Mouse (Mus musculus) lung, embryonic 16.5 days (tissue): ENCODE measurements around the gene Polr2a. TPM values are rescaled to one million over a fixed set of nuclear protein-coding genes. Genes with fewer than 3 reads are reported as not detected.

Source experiments
- ATAC-seq: fragments of 200-750 bp; cut with Nextera tagmentation; 2 replicates; pipeline ENCODE4 v1.8.0; 2017; ENCODE audit warnings: low read depth, mild to moderate bottlenecking, moderate library complexity
- H3K27ac ChIP-seq: fragments of 300-500 bp; sonication (generic); 2 replicates; pipeline ENCODE4 v1.5.1; 2014; ENCODE audit warnings: mild to moderate bottlenecking, control low read depth, low read length
- H3K27me3 ChIP-seq: fragments of 300-500 bp; sonication (generic); 2 replicates; pipeline ENCODE4 v1.6.1; 2014; ENCODE audit warnings: low read depth, low read length, mixed read lengths; ENCODE audit not compliant: control insufficient read depth, insufficient read depth
- H3K36me3 ChIP-seq: fragments of 300-500 bp; sonication (generic); 2 replicates; pipeline ENCODE4 v1.6.1; 2014; ENCODE audit warnings: low read length; ENCODE audit not compliant: control insufficient read depth, insufficient read depth
- H3K4me1 ChIP-seq: fragments of 300-500 bp; sonication (generic); replicated peaks from 2 replicates; pipeline ENCODE4 v1.6.1; 2014; ENCODE audit warnings: low read length, mixed read lengths; ENCODE audit not compliant: control insufficient read depth, insufficient read depth
- H3K4me2 ChIP-seq: fragments of 300-500 bp; sonication (generic); 2 replicates; pipeline ENCODE4 v1.6.1; 2014; ENCODE audit warnings: low read depth, low read length, control low read depth
- H3K4me3 ChIP-seq: fragments of 300-500 bp; sonication (generic); 2 replicates; pipeline ENCODE4 v1.5.1; 2014; ENCODE audit warnings: mild to moderate bottlenecking, low read length, control low read depth
- H3K9ac ChIP-seq: fragments of 300-500 bp; sonication (generic); 2 replicates; pipeline ENCODE4 v1.6.1; 2014; ENCODE audit warnings: low read length, control low read depth
- H3K9me3 ChIP-seq: fragments of 300-500 bp; sonication (generic); 2 replicates; pipeline ENCODE4 v1.6.1; 2016; ENCODE audit warnings: low read length; ENCODE audit not compliant: control insufficient read depth
- WGBS: fragments of 180-500 bp; shearing (Covaris S2); extraction: QIAGEN DNeasy Blood & Tissue Kit; methylation state at CpG from one replicate; pipeline ENCODE4 v1.1.7; 2014; 5-methylcytosine and 5-hydroxymethylcytosine counted together
- polyA plus RNA-seq: library from polyadenylated mRNA; unstranded; fragments of >200 nt; fragmentation: Nextera tagmentation; extraction: Ambion mirVana; gene quantifications from 2 replicates; pipeline ENCODE4 v1.2.1, GENCODE M21; 2015

The Polr2a gene
- polyA plus RNA-seq, 1 experiment from 2014 or later: 25.3 TPM

DNA sequence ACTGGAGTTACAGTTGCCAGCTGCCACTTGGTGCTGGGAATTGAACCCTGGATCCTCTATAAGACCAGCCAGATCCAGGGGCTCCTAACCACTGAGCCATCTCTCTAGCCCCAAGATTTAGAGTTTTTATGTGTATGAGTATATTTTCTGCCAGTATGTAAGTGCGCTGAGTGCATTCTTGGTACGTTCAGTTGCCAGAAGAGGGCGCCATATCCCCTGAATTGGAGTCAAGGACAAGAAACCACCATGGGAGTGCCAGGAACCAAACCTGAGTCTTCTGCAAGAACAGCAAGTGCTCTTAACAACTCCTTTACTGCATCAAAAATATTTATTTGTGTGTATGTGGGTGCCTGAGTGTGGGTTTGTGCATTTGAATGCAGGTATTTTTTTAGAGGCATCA lies 29.4 kb downstream of the Polr2a start:
- no peaks in the 10 kb centered on the region for H3K9me3 ChIP-seq
- H3K36me3 ChIP-seq: peaks cover under 1% of the 10 kb centered on the region; the same call in 1 of the 2 replicates
- H3K4me3 ChIP-seq: no peak overlapping the region
- ATAC-seq: no peak
- no peak overlapping the region for H3K27ac ChIP-seq
- no peaks in the 10 kb centered on the region for H3K27me3 ChIP-seq
- H3K4me1 ChIP-seq: no peaks in the 10 kb centered on the region
- H3K9ac ChIP-seq: no peak overlapping the region
- WGBS: 15% methylated on average over 3 of the region's 3 CpGs
- H3K4me2 ChIP-seq: no peak overlapping the region

DNA sequence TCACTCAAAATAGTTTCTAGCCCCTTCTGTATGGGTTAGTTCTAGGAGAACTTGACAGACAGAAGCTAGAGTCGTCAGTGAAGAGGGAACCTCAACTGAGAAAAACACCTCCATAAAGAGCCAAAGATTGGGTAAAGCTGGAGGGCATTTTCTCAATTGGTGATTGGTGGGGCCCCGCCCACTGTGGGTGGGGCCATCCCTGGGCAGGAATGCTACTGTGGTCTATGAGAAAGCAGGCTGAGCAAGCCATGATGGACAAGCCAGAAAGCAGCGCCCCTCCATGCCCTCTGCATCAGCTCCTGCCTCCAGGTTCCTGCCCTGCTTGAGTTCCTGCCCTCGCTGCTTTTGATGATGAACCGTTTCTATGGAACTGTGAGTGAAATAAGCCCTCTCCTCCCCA lies 32.5 kb downstream of the Polr2a start:
- Histone ChIP-seq H3K4me1 (no peaks in the 10 kb centered on the region), H3K9ac (no peak overlapping the region), H3K4me2 (no peak overlapping the region), H3K4me3 (no peak overlapping the region), H3K36me3 (no peaks in the 10 kb centered on the region), H3K27me3 (no peaks in the 10 kb centered on the region), H3K9me3 (no peaks in the 10 kb centered on the region), H3K27ac (no peak overlapping the region)
- no peak for ATAC-seq
- 21% methylated on average over 5 of the region's 5 CpGs for WGBS

DNA sequence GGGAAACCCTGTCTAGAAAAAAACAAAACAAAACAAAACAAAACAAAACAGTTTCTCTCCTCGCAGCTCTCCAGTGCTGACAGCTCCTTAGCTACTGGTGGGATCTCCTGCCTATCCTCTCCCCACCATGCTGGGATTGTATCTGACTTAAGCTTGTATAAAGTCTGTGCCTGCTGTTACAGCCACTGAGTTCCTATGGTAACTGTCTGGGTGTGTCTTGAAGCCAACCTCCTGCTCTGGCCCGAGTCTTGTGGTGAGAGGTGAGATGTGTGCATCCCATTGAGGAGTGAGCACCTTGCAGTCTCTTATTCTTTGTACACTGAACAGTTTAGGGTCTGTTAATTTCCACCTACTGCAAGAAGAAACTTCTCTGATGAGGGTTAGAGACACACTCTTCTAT lies 35.4 kb downstream of the Polr2a start:
- H3K36me3 ChIP-seq: no peaks in the 10 kb centered on the region
- no peak overlapping the region for H3K4me2 ChIP-seq
- ATAC-seq: no peak
- H3K9ac ChIP-seq: no peak overlapping the region
- H3K4me1 ChIP-seq: no peaks in the 10 kb centered on the region
- WGBS: 32% methylated on average over 2 of the region's 2 CpGs
- H3K4me3 ChIP-seq: no peak overlapping the region
- no peak overlapping the region for H3K27ac ChIP-seq
- H3K27me3 ChIP-seq: no peaks in the 10 kb centered on the region
- no peaks in the 10 kb centered on the region for H3K9me3 ChIP-seq

DNA sequence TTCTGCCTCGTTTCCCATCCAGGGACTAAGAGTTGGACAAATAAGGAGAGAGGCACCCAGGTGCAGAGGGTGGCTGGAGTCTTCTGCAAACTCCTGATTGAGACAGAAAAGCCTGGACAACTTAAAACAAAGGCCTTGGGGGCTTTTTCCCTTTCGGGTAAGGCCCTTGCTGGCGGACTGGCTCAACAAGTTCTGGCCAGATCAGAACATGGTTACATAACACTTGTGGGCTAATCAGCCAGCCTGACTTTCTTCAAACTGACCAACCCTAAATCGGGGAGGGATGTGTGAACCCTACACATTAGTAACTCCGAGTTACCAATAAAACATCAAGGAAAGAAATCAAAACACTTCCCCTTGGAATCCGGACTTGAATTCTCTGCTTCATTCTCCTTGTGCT lies 37.6 kb downstream of the Polr2a start:
- H3K36me3 ChIP-seq: no peaks in the 10 kb centered on the region
- no peak for ATAC-seq
- no peaks in the 10 kb centered on the region for H3K27me3 ChIP-seq
- H3K4me3 ChIP-seq: no peak overlapping the region
- H3K4me2 ChIP-seq: no peak overlapping the region
- no peaks in the 10 kb centered on the region for H3K9me3 ChIP-seq
- peaks cover 2% of the 10 kb centered on the region; the same call in 1 of the 2 replicates for H3K4me1 ChIP-seq
- 43% methylated on average over 6 of the region's 6 CpGs for WGBS
- H3K27ac ChIP-seq: peak overlapping the region; percentile 41; the same call in 1 of the 2 replicates
- peak overlapping the region; percentile 1; the same call in 1 of the 2 replicates for H3K9ac ChIP-seq

DNA sequence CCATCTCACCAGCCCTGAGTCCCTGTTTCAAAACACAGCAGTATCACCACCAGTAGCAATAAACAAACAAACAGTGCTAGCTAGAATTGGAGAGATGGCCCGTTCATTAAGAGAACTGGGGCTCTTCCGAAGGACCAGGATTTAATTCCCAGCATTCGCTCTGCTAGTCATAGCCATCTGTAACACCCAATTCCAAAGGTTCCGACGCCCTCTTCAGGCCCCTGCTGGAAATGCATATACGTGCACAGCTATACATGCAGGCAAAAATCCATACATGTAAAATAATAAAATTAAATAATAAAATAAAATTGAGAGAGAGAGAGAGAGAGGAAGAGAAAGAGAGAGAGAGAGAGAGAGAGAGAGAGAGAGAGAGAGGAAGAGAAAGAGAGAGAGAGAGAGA lies 39.0 kb downstream of the Polr2a start:
- H3K27ac ChIP-seq: no peak overlapping the region
- no peak overlapping the region for H3K9ac ChIP-seq
- peaks cover 2% of the 10 kb centered on the region; the same call in 1 of the 2 replicates for H3K4me1 ChIP-seq
- no peaks in the 10 kb centered on the region for H3K9me3 ChIP-seq
- 65% methylated on average over 6 of the region's 6 CpGs for WGBS
- ATAC-seq: no peak
- no peaks in the 10 kb centered on the region for H3K27me3 ChIP-seq
- no peak overlapping the region for H3K4me2 ChIP-seq
- H3K36me3 ChIP-seq: no peaks in the 10 kb centered on the region
- H3K4me3 ChIP-seq: no peak overlapping the region

DNA sequence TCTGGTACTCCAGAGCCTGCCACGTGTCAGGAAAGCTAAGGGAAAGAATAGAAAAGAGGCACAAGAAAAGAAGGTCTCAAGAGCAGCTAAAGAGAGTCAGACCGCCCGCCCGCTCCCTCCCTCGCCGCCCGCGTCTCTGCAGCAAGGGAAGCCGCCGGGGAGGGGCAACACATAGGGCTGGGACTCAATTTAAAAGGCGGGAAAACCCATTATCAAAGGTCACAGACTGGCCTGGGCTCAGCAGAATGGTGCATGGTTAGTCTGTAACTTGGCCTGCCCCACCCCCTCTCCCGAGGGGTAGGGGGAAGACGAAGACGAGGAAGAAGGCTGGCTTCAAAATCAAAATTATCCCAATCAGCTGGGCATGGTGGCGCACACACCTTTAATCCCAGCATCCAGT lies 39.8 kb downstream of the Polr2a start:
- H3K4me2 ChIP-seq: no peak overlapping the region
- no peaks in the 10 kb centered on the region for H3K27me3 ChIP-seq
- 29% methylated on average over 15 of the region's 15 CpGs for WGBS
- H3K9me3 ChIP-seq: no peaks in the 10 kb centered on the region
- peaks cover 2% of the 10 kb centered on the region; the same call in 1 of the 2 replicates for H3K4me1 ChIP-seq
- no peak overlapping the region for H3K4me3 ChIP-seq
- ATAC-seq: peak; percentile 15; the same call in 1 of the 2 replicates
- H3K36me3 ChIP-seq: no peaks in the 10 kb centered on the region
- H3K9ac ChIP-seq: no peak overlapping the region
- no peak overlapping the region for H3K27ac ChIP-seq

DNA sequence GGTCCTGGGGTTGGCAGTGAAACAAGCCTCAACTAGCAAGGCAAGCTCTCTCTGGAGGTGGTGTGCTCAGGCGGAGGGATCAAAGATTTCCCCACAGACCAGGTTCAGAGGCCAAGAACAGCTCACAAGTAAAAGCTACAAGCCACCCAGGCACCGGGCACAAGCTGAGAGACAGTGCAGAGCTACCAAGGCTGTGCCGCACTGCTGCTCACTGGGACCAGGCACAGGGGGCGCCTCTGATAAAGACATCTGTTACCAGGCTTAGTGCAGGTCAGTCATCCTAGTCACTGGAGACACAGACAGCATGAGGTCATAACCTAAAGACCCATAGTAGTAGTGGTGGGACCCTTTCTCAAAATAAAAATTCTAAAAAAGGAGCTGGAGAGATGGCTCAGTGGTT lies 41.5 kb downstream of the Polr2a start:
- H3K36me3 ChIP-seq: no peaks in the 10 kb centered on the region
- no peak for ATAC-seq
- H3K4me2 ChIP-seq: no peak overlapping the region
- no peaks in the 10 kb centered on the region for H3K27me3 ChIP-seq
- no peak overlapping the region for H3K27ac ChIP-seq
- 69% methylated on average over 4 of the region's 4 CpGs for WGBS
- H3K9ac ChIP-seq: no peak overlapping the region
- H3K9me3 ChIP-seq: no peaks in the 10 kb centered on the region
- no peak overlapping the region for H3K4me3 ChIP-seq
- peaks cover 2% of the 10 kb centered on the region; the same call in 1 of the 2 replicates for H3K4me1 ChIP-seq

DNA sequence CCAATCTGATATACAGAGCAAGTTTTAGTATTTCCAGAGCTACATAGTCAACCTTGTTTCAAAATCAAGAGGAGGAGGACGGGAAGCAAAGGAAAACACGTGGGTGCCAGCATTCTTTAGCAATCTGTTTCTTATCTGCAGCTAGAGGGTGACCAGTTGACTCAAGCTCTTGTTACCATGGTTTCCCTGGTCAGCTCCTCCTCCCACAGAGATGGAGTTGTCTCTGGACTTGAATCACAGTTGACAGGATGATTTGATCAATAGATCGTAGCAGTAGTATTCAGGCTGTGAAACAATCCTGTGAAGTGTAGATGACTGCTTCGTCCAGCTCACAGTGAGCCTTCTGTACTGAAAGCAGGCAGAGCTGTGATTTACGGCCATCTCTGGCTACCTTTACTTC lies 42.5 kb downstream of the Polr2a start:
- Histone ChIP-seq H3K4me1 (peaks cover 2% of the 10 kb centered on the region; the same call in 1 of the 2 replicates), H3K27me3 (no peaks in the 10 kb centered on the region), H3K27ac (no peak overlapping the region; the same call in 1 of the 2 replicates), H3K4me2 (no peak overlapping the region), H3K36me3 (no peaks in the 10 kb centered on the region), H3K9me3 (no peaks in the 10 kb centered on the region), H3K9ac (no peak overlapping the region), H3K4me3 (no peak overlapping the region)
- ATAC-seq: 0 out of 2 replicates have a peak, but pooled peaks have one; percentile 20
- 13% methylated on average over 5 of the region's 5 CpGs for WGBS

DNA sequence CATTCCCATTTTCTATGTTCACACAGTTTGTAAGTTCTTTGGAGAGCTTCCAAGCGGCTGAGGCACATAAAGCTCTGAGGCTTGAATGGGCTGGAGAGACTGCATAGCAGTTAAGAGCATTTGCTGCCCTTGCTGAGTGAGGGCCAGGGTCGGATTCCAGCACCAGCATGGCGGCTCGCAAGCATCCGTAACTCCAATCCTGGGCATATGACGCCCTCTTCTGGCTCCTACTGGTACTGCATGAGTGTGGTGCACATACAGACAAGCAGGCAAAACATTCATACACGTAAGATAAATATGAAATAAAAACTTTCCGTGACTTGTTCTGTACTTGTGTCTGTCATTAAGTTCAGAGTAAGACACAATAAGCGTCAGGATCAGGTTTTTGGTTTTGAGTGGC lies 43.0 kb downstream of the Polr2a start:
- WGBS: 58% methylated on average over 9 of the region's 9 CpGs
- Histone ChIP-seq H3K27ac (no peak overlapping the region; the same call in 1 of the 2 replicates), H3K27me3 (no peaks in the 10 kb centered on the region), H3K4me1 (peaks cover 2% of the 10 kb centered on the region; the same call in 1 of the 2 replicates), H3K9me3 (no peaks in the 10 kb centered on the region), H3K4me3 (no peak overlapping the region), H3K36me3 (no peaks in the 10 kb centered on the region), H3K4me2 (no peak overlapping the region), H3K9ac (no peak overlapping the region)
- no peak for ATAC-seq
